Mouse (Mus musculus): ENCODE data around the gene Eci3.

GRCm38 (mm10) chr13:34964419-34964818 is 809 bp upstream of the Eci3 start:
- TF ChIP-seq EP300 (IDR thresholded peaks at IDR 0.05; ENCODE audit: low read depth in 1 of 2, low read length in 2 of 2): no peak
- TF ChIP-seq JUND (IDR thresholded peaks at IDR 0.05; ENCODE audit: low read depth, low read length): no peak
- no peak for TF ChIP-seq POLR2A (IDR thresholded peaks at IDR 0.05; ENCODE audit: control insufficient read depth in 1 of 2, insufficient read depth in 1 of 2, low read depth in 1 of 2, low read length in 2 of 2, poor library complexity in 1 of 2)
- TF ChIP-seq CTCF (IDR thresholded peaks at IDR 0.05 in 2 of 3, conservative IDR thresholded peaks at IDR 0.05 in 1 of 3; ENCODE audit: control insufficient read depth in 1 of 3, insufficient read depth in 1 of 3, low read depth in 2 of 3, low read length in 3 of 3, poor library complexity in 1 of 3, severe bottlenecking in 1 of 3): no peak
- TF ChIP-seq GATA1 (IDR thresholded peaks at IDR 0.05; ENCODE audit: low read depth, low read length): no peak
- TF ChIP-seq GABPA (IDR thresholded peaks at IDR 0.05; ENCODE audit: low read depth, low read length): no peak
- no peak for TF ChIP-seq NRF1 (IDR thresholded peaks at IDR 0.05; ENCODE audit: insufficient read depth, low read depth, low read length, poor library complexity, severe bottlenecking)
- TF ChIP-seq TCF12 (IDR thresholded peaks at IDR 0.05; ENCODE audit: low read depth, low read length): no peak
- TF ChIP-seq UBTF (IDR thresholded peaks at IDR 0.05; ENCODE audit: borderline replicate concordance, insufficient read depth, low read depth, low read length): no peak
- TF ChIP-seq MAFK (IDR thresholded peaks at IDR 0.05; ENCODE audit: borderline replicate concordance, low read depth, low read length): no peak

Measured in MEL (cell line).